Mouse (Mus musculus) heart, embryonic 13.5 days (tissue): ENCODE measurements around the gene Sorbs2. TPM values are rescaled to one million over a fixed set of nuclear protein-coding genes. Genes with fewer than 3 reads are reported as not detected.

ENCODE experiments used
- ATAC-seq: fragments of 200-750 bp; cut with Nextera tagmentation; 2 replicates; pipeline ENCODE4 v1.8.0; 2017; ENCODE audit warnings: moderate TSS enrichment; ENCODE audit not compliant: insufficient number of reproducible peaks, low FRiP score, low TSS enrichment; ENCODE audit errors: extremely low read depth
- H3K27ac ChIP-seq: fragments of 300-500 bp; sonication (generic); replicated peaks from 2 replicates; pipeline ENCODE4 v1.5.1; 2015; ENCODE audit warnings: moderate library complexity, mild to moderate bottlenecking, inconsistent platforms
- H3K27me3 ChIP-seq: fragments of 300-500 bp; sonication (generic); replicated peaks from 2 replicates; pipeline ENCODE4 v1.6.1; 2015; ENCODE audit warnings: mild to moderate bottlenecking, inconsistent platforms
- H3K36me3 ChIP-seq: fragments of 300-500 bp; sonication (generic); 2 replicates; pipeline ENCODE4 v1.6.1; 2015; ENCODE audit warnings: mild to moderate bottlenecking, inconsistent platforms
- H3K4me1 ChIP-seq: fragments of 300-500 bp; sonication (generic); 2 replicates; pipeline ENCODE4 v1.6.1; 2015; ENCODE audit warnings: inconsistent platforms
- H3K4me2 ChIP-seq: fragments of 300-500 bp; sonication (generic); 2 replicates; pipeline ENCODE4 v1.6.1; 2015; ENCODE audit warnings: inconsistent platforms, mild to moderate bottlenecking, moderate library complexity
- H3K4me3 ChIP-seq: fragments of 300-500 bp; sonication (generic); 2 replicates; pipeline ENCODE4 v1.5.1; 2015; ENCODE audit warnings: moderate library complexity, mild to moderate bottlenecking, inconsistent platforms
- H3K9ac ChIP-seq: fragments of 300-500 bp; sonication (generic); 2 replicates; pipeline ENCODE4 v1.6.1; 2015; ENCODE audit warnings: inconsistent platforms, mild to moderate bottlenecking, moderate library complexity
- H3K9me3 ChIP-seq: fragments of 300-500 bp; sonication (generic); 2 replicates; pipeline ENCODE4 v1.6.1; 2016; ENCODE audit warnings: inconsistent platforms
- WGBS: fragments of 180-500 bp; shearing (Covaris S2); methylation state at CpG from one replicate; pipeline ENCODE4 v1.1.7; 2015; ENCODE audit warnings: mixed read lengths; 5-methylcytosine and 5-hydroxymethylcytosine counted together
- polyA plus RNA-seq: library from polyadenylated mRNA; unstranded; fragments of >200 nt; fragmentation: Nextera tagmentation; extraction: Ambion mirVana; gene quantifications from 2 replicates; pipeline ENCODE4 v1.2.1, GENCODE M21; 2015

Gene Sorbs2
- polyA plus RNA-seq, 1 experiment from 2014 or later = 334 TPM

DNA sequence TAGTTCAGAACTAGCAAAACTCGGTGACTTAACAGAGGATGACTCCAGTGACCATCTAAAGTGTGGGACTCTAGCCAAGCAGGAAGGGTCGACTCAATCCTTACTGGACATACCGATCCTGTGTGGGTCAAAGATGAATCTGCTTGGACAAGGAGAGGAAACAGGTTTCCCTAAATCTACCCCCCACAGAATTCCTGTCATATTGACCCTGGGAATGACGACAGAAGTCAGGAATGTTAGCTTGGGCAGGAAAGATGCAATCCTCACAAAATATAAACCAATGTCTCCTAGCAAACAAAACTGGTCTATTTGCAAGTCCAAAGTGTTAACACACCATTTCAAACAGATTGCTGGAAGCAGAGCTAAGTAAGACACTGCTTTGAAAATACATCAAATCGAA lies 118.8 kb downstream of the Sorbs2 start:
- Histone ChIP-seq H3K9ac (no peak overlapping the region), H3K27ac (no peak overlapping the region), H3K4me3 (no peak overlapping the region), H3K4me2 (no peak overlapping the region), H3K9me3 (no peaks in the 10 kb centered on the region), H3K4me1 (peaks cover 8% of the 10 kb centered on the region), H3K27me3 (no peaks in the 10 kb centered on the region), H3K36me3 (no peaks in the 10 kb centered on the region)
- 52% methylated on average over 5 of the region's 5 CpGs for WGBS
- ATAC-seq = no peak

DNA sequence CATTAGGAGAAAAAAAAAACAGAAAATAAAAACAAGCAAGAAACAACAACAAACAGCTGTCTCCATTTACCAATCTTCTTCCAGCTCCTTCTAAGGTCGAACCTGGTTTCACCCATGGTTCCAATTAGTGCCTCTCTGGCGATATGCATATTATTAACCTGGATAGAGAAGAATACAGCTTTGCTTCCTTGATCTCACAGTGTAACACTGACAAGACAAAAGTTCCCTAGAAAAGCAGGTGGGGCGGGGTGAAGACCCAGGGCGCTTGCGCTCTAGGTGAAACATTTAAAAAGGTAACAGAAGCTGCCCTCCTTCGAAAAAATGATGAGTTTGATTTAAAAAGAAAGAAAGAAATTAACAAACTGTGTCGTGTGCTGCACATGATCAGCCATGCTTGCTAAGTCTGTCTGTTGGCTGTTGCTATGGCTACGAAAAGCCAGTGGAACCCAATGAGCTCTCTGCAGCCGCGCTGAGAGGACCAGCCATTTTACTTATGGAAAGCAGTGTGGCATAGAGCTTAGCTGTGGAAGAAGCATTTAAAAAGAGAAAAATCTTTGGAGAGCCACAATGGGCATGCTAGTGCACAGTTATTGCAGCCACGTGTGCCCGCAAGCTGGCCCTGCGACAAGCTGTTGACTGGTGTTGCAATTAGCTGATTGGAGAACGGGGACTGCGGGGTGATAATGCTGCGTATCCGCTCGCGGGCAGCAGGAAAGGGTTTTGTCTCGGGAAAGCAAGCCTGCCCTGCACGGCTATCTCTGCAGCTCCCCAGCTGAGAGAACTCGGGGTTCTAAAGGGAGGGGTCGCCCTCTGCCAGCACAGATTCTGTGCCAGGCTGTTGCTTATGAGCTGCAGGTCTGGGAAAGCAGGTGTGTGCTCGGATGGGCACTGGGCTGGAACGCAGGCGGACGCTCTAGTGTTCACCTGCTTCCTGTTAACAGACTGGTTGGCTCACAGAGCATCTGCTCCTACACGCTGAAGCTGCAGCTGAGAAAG lies 120.0 kb downstream of the Sorbs2 start:
- H3K9ac ChIP-seq = peak overlapping the region; percentile 84
- peak overlapping the region; percentile 92 for H3K27ac ChIP-seq
- no peaks in the 10 kb centered on the region for H3K27me3 ChIP-seq
- H3K4me2 ChIP-seq = peak overlapping the region; percentile 73
- H3K36me3 ChIP-seq = no peaks in the 10 kb centered on the region
- peaks cover 3% of the 10 kb centered on the region for H3K4me1 ChIP-seq
- no peaks in the 10 kb centered on the region for H3K9me3 ChIP-seq
- WGBS = 2% methylated on average over 28 of the region's 28 CpGs
- H3K4me3 ChIP-seq = peak overlapping the region; percentile 68
- peak; percentile 70; the same call in 1 of the 2 replicates for ATAC-seq

DNA sequence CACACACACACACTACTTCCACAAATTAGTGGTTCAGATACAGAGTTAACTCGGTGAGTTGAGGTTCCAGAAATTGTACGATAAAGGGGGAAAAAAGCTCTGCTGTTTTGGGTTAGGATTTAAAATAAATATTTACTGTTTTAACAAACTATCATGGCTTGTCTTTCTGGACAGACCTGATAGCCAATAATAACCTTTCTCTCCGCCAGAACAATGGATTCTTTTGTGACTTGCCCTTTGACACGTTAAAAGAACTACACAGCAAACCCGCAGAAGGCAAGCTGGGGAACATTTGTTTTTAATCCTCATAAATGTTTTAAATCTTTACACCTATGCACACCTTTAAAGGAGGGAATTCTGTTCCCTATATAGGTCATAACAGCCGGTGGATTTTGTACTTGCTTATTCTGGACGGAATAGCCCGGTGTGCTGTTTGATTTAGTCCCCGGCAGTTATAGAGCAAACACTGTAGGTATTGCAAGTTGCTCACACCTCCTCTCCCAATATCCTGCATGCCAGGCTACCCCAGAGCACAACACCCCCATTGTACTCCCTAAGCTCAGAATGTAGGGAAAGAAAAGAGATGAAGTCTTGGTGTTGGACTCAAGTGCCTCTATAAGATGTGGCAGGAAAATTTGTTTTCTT lies 121.0 kb downstream of the Sorbs2 start:
- H3K4me2 ChIP-seq = peak overlapping the region; percentile 73
- peak overlapping the region; percentile 84 for H3K9ac ChIP-seq
- ATAC-seq = no peak
- no peaks in the 10 kb centered on the region for H3K27me3 ChIP-seq
- H3K27ac ChIP-seq = peak overlapping the region; percentile 92
- 34% methylated on average over 9 of the region's 9 CpGs for WGBS
- no peaks in the 10 kb centered on the region for H3K9me3 ChIP-seq
- no peaks in the 10 kb centered on the region for H3K36me3 ChIP-seq
- peaks cover 11% of the 10 kb centered on the region for H3K4me1 ChIP-seq
- H3K4me3 ChIP-seq = peak overlapping the region; percentile 68

DNA sequence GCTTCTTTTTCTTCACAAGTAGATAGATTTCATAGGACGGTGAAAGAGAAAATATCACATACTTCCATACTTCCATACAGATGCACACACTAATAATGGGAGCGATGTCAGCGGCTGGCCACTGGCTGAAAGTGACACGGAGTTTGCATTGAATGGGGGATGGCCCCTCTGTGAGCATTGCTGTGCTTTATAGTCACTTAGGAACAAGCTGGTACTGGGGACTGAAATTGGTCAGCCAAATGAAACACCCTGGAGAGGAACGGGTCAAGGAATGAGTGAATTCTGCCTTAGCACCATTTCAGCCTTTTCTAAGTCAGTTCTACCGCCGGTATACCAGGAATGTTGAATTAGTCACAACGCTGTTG lies 121.5 kb downstream of the Sorbs2 start:
- H3K27ac ChIP-seq = peak overlapping the region; percentile 92
- H3K9ac ChIP-seq = peak overlapping the region; percentile 84
- H3K27me3 ChIP-seq = no peaks in the 10 kb centered on the region
- peaks cover 17% of the 10 kb centered on the region for H3K4me1 ChIP-seq
- ATAC-seq = no peak
- WGBS = 54% methylated on average over 8 of the region's 8 CpGs
- H3K9me3 ChIP-seq = no peaks in the 10 kb centered on the region
- no peaks in the 10 kb centered on the region for H3K36me3 ChIP-seq
- peak overlapping the region; percentile 73 for H3K4me2 ChIP-seq
- H3K4me3 ChIP-seq = peak overlapping the region; percentile 68

DNA sequence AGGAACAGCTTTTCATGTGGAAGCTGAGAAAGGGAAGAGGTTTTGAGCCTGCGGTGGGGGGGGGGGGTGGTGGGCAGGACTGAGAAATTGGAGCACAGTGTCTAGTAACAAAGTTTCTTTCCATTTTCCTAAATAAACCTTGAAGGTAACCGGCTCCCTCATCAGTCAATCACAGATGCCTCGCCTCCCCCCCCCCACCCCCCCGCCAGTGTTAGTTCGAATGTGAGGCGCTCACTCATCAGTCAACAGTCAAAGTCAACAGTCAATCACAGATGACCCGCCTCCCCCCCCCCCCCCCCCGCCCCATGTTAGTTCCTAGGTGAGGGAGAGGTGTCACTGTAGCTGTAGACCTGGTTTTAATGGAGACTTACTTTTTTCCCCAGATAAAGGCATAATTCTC lies 123.4 kb downstream of the Sorbs2 start:
- peak overlapping the region; percentile 73 for H3K4me2 ChIP-seq
- no peaks in the 10 kb centered on the region for H3K9me3 ChIP-seq
- H3K4me1 ChIP-seq = peaks cover 31% of the 10 kb centered on the region
- no peak overlapping the region; the same call in 1 of the 2 replicates for H3K9ac ChIP-seq
- no peak overlapping the region for H3K27ac ChIP-seq
- no peak overlapping the region for H3K4me3 ChIP-seq
- H3K36me3 ChIP-seq = no peaks in the 10 kb centered on the region
- no peak for ATAC-seq
- 72% methylated on average over 6 of the region's 8 CpGs for WGBS
- no peaks in the 10 kb centered on the region for H3K27me3 ChIP-seq

DNA sequence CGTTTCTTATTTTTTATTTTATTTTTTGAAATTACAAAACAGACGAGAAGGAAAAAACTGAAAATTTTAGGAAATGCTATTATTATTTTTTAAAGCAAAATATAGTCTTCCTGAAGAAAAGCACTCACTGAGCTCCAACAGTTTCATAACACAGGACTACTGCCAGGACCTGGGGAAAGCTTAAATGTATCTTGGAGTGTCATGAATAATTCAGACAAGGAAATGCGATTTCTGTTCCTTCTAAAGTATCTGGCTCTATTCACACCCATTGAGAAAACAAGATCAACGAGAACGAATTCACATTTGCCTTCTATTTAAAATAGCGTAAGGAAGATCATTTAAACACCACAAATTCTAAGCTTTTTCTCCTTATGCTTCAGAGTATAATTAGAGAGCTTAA lies 127.6 kb downstream of the Sorbs2 start:
- Histone ChIP-seq H3K27ac (no peak overlapping the region), H3K9ac (no peak overlapping the region), H3K9me3 (no peaks in the 10 kb centered on the region), H3K27me3 (no peaks in the 10 kb centered on the region), H3K4me3 (no peak overlapping the region), H3K36me3 (no peaks in the 10 kb centered on the region; the same call in 1 of the 2 replicates), H3K4me1 (peaks cover 52% of the 10 kb centered on the region), H3K4me2 (no peak overlapping the region)
- WGBS = 76% methylated on average over 6 of the region's 6 CpGs
- ATAC-seq = no peak

DNA sequence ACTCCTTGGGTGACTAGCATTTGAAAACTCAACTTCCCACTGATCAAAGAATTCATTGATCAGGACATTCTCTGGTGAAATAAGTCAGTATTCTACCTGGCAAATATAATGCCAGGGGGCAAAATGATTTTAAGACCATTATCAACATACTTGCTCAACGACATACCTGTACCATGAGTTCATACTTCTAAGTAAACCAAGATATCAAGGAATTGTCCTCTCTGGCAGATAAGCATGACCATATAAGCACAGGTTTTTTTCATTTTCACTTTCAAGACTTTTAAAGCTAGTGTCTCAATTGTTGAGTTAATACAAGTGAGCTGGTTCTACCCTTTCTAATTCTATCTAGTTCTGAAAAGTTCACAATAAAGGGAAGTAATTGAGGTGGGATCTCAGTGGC lies 130.2 kb downstream of the Sorbs2 start:
- Histone ChIP-seq H3K4me1 (peaks cover 56% of the 10 kb centered on the region), H3K4me3 (no peak overlapping the region), H3K27me3 (no peaks in the 10 kb centered on the region), H3K4me2 (no peak overlapping the region), H3K9ac (no peak overlapping the region), H3K36me3 (no peaks in the 10 kb centered on the region; the same call in 1 of the 2 replicates), H3K9me3 (no peaks in the 10 kb centered on the region), H3K27ac (no peak overlapping the region)
- no peak for ATAC-seq
- WGBS = 57% methylated on average over 1 of the region's 1 CpGs

DNA sequence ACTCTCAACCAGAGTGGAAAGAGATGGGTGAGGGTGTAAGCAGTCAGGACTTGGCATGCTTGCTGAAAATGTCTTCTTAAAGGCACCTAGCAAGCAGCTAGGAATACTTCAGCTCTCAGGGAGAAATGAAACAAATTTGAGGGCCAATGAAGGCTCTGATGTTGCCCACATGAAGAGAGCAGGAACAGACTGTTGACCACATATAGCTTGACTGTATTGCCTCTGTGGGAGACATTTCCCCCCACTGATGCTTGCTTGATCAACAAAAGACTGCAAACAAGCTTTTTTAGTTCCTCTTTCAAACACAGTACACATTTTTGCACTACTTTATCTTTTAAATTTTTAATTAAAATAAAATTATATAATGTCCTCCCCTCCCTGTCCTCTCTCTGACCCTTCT lies 131.9 kb downstream of the Sorbs2 start:
- no peaks in the 10 kb centered on the region for H3K9me3 ChIP-seq
- no peak overlapping the region for H3K4me3 ChIP-seq
- H3K36me3 ChIP-seq = no peaks in the 10 kb centered on the region; the same call in 1 of the 2 replicates
- H3K27ac ChIP-seq = no peak overlapping the region
- no peak overlapping the region for H3K9ac ChIP-seq
- no peak for ATAC-seq
- H3K4me2 ChIP-seq = no peak overlapping the region
- no peaks in the 10 kb centered on the region for H3K27me3 ChIP-seq
- peaks cover 56% of the 10 kb centered on the region for H3K4me1 ChIP-seq

DNA sequence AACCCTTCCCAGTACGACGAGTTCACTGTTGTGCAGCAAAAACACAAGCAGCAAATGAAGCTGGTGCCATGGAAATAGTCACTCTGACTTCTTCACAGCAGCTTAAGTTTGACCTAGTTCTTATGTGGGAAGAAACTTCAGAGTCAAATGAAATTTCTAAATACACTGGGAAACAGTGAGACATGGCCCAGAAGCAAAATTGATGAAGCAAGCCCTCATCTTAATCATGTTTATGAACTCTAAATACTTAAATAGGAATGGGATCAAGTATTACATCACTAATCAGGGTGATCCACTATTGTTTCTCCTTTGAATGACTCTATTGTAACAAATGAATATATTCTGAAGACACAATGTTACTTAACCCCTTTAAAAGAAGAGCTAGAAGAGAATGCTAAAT lies 137.1 kb downstream of the Sorbs2 start:
- Histone ChIP-seq H3K9me3 (no peaks in the 10 kb centered on the region), H3K9ac (peak overlapping the region; percentile 6; the same call in 1 of the 2 replicates), H3K4me1 (peaks cover 57% of the 10 kb centered on the region), H3K27ac (peak overlapping the region; percentile 86), H3K27me3 (no peaks in the 10 kb centered on the region), H3K4me2 (peak overlapping the region; percentile 41), H3K4me3 (no peak overlapping the region), H3K36me3 (peaks cover 6% of the 10 kb centered on the region)
- no peak for ATAC-seq
- 30% methylated on average over 2 of the region's 2 CpGs for WGBS

DNA sequence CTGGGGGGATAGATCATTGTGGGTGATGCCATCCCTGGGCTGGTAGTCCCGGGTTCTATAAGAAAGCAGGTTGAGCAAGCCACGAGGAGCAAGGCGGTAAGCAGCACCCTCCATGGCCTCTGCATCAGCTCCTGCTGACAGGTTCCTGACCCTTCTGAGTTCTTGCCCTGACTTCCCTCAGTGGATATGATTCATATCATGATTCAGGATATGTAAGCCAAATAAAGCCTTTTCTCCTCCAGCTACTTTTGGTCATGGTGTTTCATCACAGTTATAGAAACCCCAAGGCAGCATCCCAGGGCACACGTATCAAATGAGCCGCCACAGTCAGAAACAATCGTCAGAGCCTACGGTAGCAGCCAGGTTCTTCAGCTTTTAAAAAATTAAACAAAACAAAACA lies 141.5 kb downstream of the Sorbs2 start:
- Histone ChIP-seq H3K4me2 (no peak overlapping the region), H3K4me1 (peaks cover 63% of the 10 kb centered on the region), H3K27me3 (no peaks in the 10 kb centered on the region), H3K9ac (no peak overlapping the region), H3K4me3 (no peak overlapping the region), H3K9me3 (no peaks in the 10 kb centered on the region), H3K27ac (peak overlapping the region; percentile 94), H3K36me3 (peaks cover 11% of the 10 kb centered on the region)
- ATAC-seq = no peak
- WGBS = 72% methylated on average over 7 of the region's 7 CpGs

DNA sequence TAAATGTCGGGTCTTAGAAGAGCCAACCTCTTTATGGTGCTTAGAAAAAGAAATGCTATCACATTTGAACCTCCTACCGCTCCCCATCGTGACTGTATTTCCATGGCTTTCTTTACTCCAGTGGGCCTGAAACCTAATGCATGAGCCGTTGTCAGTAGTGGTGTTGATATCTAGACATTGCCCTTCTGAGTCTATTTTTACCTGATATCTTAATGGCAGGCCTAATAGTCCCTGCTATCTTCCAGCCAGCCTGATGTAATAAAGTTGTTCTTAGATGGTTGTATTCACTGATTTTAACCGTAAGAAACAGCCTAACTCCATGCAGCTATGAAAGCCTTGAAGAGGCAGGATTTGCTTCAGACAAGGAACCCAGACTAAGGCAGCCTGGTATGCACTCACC lies 142.4 kb downstream of the Sorbs2 start:
- ATAC-seq = peak; percentile 31; the same call in 1 of the 2 replicates
- 25% methylated on average over 5 of the region's 5 CpGs for WGBS
- Histone ChIP-seq H3K4me1 (peaks cover 64% of the 10 kb centered on the region), H3K27me3 (no peaks in the 10 kb centered on the region), H3K4me3 (no peak overlapping the region), H3K27ac (peak overlapping the region; percentile 94), H3K9me3 (no peaks in the 10 kb centered on the region), H3K4me2 (peak overlapping the region; percentile 33), H3K36me3 (peaks cover 11% of the 10 kb centered on the region), H3K9ac (peak overlapping the region; percentile 56)
